Mouse (Mus musculus): ENCODE data around the gene Romo1.
"Not testable (repeated sequence)": the region's sequence is repeated elsewhere in the genome, so short reads cannot be mapped to it uniquely, and the experiment has no call there.

Gene Romo1

DNA sequence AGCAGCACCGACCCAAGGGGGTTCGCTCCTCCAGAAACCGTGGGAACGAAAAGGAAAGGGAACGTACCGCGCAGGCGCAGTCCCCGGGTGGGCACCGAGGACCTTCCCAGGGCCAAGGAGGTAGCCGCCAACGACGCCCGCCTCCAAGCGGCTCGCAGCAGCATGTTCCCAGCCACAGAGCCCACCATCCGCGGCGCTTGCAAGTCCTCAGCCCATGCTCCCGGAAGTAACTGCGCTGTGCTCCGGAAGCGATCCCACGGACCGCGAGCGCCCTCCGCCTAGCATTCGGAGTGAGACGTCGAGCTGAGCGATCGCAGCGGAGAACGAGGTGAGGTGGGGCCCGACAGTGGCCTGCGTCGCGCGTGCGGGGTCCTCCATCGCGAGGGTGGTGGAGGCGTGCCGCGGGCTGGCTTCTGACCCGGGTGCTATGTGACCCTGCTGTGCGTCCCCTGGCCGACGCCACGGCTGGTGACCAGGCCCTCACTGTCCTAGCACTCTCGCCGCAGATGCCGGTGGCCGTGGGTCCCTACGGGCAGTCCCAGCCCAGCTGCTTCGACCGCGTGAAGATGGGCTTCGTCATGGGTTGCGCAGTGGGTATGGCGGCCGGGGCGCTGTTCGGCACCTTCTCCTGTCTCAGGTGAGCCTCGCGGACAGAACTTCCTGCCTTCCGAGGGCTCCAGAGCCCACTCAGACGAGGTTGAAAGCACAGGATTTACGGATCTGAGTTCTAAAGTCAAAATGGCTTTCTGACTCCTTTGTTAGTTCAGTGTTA is at the start of gene Romo1, which contains the start of gene Nfs1:
Gene Romo1, plus strand, starts transcription at position 87 of the 772 bp plus-strand sequence.
Gene Nfs1, minus strand, starts transcription at position 234 of the 772 bp plus-strand sequence.
- DNase-seq, result peak; percentile 78 to 87

DNA sequence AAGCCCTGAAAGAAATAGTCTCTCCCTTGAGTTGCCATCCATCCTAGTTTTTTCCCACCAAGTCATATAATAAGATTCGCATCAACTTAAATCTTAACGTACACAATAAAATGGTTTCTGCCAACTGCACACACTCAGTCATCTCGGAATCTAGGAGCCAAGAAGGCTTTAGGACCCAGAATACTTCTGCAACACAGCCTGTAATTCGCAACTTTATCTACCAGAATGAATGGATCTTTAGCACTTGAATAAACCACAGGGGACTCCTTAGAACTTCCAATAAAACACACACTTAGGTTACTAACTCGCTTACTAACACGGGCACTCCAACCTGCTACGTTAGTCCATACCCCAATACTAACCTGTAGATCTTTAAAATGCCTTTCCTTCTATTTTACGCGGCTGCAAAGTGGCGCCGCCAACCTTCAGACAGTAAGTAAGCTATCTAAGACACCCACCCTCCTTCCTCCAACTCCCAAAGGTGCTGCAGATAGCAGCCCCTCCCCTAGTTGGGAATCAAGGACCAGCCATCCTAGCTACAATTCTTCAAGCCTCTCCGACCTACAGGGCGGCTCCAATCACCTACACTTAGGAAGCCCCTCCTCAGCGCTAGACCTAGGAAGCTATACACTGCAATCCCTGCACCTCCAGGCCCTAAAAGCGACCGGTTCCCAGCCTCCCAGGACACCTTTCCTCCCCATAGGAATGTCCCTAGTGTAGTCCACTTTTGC is 33.0 kb upstream of the Romo1 start:
- peak in 1 of 2 experiments; percentile 10 for DNase-seq

DNA sequence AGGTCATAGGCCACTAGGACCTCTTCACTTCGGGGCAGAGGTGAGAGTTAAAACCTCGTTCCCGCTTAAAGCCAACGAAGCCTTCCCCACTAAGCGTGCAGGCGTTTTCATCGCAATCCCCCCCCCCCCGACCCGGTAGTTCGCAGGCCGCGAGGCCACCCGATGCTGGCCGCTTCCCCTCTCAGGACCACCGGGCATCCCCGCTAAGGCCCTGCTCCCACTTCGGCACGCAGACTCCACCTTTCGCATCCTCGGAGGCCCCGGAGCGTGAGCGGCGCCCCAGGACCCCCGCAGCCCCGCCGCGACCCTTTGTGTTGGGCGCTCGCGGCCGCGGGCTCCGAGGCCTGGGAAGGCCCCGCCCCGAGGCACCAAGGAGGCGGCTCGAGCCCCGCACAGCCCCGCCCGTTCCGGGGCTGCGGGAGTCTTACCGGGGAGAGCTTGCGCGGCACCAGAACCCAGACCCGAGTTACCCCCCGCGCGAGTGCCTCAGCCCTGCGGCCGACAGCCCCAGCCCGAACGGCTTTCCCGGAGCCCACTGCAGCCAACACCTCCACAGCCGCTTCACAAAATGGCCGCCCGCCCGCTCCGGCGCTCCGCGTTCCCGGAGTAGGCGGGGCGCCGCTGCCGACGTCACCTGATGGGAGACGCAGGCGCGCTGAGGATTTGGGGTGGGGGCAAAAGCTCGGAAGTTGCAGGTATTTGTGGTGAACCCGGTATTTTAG is 32.3 kb upstream of the Romo1 start, which contains the start of the genes Cpne1 and Rbm12:
Gene Cpne1, minus strand, starts transcription at position 608 of the 722 bp plus-strand sequence.
Gene Rbm12, minus strand, starts transcription at position 621 of the 722 bp plus-strand sequence.
- DNase-seq, result peak; percentile 85 to 95

DNA sequence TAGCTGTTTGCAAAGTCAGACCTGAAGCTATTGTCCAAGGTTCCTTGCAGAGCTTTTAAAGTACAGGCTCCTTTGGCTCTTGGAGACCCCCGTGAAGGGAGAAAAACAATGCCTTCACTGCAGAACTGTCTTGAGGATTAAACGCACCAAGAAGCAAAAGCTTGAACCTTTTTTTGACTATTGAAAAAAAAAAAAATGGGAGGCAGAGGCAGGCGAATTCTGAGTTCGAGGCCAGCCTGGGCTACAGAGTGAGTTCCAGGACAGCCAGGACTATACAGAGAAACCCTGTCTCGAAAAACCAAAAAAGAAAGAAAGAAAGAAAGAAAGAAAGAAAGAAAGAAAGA is 31.8 kb upstream of the Romo1 start:
- DNase-seq, result not testable (repeated sequence)

DNA sequence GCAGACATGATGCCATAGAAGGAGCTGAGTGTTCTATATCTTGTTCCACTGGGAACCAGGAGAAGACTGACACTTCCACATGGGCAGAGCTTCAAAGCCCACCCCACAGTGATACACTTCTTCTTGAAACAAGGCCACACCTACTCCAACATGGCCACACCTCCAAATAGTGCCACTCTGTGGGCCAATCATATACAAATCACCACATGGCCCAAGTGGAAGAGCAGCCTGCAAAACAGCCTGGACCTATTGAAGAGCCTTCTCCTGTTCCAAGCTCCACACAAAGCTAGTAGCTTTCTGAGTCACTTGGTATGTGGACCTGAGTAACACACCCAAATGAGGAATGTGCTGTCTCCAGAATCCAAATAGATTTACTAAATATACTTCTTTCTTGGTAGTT is 24.3 kb upstream of the Romo1 start:
- DNase-seq, result no peak

DNA sequence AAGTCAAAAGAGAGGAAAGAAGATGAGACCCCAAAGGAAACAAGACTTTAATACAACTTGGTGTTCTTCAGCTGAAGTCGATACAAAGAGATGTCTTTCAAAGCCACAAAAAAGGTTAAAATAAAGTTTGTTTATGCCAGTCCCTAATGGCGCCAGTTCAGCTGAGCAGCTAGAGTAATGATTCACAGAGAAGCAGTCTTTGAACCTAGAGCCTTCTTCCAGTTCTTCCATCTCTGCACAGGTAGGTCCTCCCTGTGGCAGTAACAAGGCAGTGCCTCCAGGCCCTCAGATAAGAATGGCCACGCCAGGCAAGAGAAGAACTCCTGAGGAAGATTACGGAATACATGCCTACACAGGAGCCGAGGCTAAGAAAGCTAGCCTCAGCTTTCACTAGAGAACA is 20.1 kb upstream of the Romo1 start:
- DNase-seq, result no peak

DNA sequence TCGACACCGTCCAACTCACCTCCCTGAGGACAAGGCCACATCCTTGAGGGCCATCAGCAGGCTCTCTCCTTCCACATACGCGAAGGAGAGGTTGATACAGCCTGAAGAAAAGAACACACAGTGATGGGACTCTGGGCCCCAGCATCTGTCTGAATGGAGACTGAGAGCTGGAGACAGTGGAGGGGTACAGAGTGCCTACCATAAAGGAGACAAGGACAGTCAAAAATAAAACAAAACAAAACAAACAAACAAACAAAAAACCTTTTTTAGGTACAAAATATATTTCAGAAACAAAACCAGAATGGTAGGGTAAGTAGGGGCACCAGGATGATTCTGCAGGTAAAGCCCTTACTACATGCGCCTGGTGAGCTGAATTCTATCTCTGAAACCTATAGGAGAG is 16.8 kb upstream of the Romo1 start, which contains the start of gene Gm28036:
Gene Gm28036, minus strand, starts transcription at position 101 of the 400 bp plus-strand sequence.
- DNase-seq, result no peak

DNA sequence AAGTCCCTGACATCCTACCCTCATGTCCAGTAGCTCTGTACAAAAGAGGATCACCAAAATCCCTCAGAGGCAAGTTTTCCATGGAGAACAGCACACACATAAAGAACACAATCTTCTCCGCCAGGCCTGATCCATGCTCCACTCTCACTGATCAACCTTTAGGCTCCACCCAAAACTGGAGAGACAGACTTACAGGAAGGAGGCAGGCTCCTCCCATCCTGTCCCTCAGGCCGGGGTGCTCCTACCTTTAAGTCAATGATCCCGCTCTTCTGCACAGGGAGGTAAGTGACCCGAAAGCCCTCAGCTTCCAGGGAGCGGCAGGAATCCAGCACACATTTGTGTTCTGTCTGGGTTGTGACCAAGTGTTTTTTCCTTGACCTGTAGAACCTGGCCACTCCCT is 9.7 kb upstream of the Romo1 start:
- DNase-seq, result no peak

DNA sequence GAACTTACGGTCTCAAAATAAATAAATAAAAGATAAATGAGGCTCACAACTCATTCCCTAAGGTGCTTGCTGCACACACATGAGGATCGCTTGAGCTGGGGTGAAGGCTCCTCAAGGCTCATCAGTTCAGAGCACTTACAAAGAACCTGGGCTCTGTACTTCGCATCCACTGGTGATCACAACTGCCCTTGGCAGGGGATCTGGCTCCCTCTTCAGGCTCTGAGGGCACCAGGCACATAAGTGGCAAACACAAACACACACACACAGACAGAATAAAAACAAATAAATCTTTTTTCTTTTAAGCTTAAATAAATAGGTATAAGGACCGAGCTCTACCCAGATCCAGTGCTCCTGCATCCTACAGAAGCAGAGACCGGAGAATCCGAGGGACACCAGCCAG is 8.1 kb upstream of the Romo1 start:
- no peak for DNase-seq

DNA sequence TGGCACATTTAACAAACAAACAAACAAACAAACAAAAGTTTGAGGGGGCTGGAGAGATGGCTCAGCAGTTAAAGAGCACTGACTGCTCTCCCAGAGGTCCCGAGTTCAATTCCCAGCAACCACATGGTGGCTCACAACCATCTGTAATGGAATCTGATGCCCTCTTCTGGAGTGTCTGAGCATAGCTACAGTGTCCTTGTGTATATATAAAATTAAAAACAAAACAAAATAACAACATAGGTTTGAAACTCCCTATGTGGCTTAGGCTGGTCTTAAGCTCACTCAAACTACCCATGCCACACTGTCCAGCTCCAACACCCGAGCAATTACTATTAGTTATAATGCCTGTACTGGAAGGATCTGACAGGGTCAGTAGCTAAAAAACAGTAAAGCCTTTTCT is 1.0 kb upstream of the Romo1 start:
- no peak for DNase-seq

DNA sequence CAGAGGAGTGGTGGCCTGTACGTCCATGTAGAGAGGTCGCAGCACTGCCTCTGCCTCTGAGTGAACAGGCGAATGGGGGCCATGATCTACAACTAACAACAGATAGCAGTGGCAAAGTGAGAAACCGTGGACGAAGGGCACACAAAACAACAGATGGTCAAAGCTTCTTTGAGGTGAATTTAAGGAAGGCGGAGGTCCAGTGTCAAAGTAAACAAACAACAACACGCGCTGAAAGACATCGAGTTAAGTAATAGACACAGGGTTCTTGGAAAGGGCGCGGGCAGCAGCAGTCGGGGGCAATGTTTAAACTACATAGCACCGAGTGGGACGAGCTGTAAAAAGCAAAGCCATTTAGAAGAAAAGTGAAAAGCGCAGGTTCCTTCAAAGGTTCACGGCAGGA is 472 bp upstream of the Romo1 start:
- no peak for DNase-seq

DNA sequence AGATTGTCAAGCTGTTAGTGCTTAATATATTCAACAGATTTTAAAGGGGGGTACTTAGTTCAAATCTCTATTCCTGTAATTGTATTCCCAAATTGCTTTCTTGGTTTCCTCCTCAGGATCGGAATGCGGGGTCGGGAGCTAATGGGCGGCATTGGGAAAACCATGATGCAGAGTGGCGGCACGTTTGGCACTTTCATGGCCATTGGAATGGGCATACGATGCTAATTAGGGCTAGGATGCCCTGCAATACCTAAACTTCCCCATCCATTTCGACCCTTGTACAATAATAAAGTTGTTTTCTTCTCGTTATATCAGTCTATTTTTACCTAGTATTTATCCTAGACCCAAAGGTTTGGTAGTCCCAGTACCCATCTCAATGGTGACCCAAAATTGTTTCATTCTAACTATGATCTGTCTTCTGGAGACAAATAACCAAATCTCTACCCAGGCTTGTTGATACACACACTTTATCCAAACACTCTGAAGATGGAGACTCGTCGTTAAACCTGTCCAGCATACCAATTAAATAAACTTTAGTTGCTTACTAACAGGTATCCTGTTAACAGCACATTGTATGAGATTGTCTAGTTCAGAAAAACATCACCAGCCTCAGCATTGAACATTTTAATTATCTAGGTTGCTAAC is 1.8 kb downstream of the Romo1 start:
- no peak for DNase-seq

DNA sequence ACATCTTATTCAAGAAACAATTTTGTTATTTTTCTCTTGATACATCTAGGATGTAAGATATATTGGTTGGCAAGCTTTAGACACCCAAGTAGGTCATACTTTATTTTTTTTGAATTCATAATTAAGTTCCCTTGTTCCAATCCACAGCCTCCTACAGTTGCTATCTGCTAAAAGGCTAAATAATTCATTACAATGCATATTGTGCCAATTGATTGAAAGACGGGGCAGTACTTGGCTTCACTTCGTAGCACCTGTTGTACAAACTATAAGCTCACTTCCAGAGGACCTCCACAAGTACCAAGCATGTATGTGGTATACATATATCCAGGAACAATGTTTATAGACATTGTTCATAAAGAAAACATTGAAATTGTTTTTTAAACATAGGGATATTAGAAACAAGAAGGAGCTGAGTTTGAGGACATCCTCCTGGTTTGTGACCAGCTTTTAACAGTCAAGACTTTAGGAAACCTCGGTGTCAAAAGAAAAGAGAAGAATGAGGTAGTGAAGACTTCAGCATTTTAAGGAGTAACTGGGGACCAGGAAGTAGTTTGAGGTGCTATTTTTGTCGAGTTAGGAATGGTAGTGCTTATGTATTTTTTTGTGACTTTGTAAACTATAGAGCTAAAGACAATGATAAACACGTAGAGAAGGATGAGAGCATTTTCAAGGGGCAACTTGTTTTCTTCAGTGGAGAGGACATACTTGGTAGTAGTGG is 2.6 kb downstream of the Romo1 start:
- DNase-seq, result no peak

DNA sequence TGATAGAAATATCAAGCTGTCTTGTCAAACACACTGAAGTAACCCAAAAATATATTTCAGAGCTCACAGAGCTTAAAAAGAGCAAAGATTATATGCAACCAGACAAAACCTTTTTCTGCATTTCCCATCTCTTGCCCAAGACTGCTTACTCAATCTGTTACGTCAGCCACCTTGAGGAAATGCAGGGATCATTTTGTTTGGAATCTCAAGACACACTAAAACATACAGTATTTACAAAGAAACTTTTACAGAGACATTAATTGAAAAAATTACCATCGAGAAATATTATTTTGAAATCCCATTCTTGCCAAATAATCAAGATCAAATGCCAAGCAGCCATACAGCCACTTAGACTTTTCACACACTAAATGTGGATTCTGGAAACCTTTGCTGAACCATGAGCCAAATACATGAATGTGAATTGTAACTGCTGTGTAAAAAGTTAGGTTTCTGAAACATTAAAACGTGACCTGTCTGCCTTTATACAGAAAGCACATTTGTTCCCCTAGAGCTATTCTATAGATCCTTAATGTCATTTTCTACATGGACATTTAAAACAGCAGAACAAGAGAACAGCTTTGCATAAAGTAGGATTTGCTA is 3.6 kb downstream of the Romo1 start:
- no peak for DNase-seq

DNA sequence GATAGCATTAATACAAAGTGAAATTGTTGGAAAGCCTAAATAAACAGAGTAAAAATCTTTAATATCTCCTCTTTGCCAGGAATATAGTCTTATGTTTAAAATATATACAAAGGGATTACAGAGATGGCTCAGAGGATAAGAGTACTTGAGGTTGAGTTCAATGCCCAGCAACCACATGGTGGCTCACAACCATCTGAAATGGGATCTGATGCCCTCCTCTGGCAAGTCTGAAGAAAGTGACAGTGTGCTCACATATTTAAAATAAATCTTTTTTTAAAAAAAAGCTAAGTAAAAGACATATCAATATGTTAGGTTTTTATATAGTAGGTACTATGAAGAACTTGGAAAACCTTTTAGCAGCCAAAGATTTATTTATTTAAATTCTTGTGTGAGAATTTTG is 7.7 kb downstream of the Romo1 start:
- DNase-seq, result no peak

DNA sequence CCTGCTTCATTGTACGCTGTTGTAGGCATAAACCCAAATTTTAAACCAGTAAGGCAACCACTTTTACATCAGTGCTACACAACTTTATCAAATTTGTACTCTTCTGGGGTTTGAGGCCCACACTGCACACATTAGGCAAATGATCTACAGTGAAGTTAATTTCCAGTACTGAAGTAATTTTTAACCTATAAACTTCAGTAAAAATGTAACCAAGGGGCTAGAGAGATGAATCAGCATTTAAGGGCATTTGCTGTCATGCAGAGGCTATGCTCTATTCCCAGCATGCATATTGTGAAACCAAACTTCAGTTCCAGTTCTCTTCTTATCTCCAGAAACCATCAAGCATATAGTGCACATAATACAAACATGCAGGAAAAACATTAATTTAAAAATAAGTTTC is 21.6 kb downstream of the Romo1 start:
- DNase-seq, result no peak

DNA sequence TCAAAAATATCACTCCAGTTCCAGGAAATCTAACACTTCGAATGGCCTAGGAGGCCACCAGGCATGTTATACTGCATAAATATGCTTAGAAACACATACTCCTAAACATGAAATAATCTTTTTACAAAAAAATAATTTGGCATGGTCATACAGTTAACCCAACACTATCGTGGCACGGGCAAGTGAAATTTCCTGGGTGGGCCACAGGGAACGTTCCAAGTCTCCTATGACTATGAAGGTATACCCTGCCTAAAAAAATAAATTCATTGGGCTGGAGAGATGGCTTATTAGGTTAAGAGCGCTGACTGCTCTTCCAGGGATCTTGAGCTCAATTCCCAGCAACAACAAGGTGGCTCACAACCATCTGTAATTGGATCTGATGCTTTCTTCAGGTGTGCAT is 22.7 kb downstream of the Romo1 start:
- DNase-seq, result no peak

DNA sequence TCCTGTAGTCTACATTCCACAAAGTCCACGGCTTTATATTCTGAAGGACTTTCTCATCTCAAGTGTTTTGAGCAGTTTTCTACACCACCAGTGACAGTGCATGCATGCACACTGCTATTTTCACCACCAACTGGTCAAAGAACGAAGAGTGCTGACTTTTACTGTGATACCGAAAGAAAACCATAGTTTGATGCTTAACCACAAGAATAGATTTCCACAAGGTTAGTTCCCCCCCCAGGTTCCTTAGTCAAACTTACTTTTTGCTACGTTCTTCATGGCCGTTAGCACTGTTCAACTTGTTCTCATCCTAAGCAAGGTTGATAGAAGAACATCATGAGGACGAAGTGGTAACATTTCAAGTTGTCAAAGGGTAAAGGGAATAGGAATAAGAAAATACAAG is 33.2 kb downstream of the Romo1 start:
- DNase-seq, result no peak

DNA sequence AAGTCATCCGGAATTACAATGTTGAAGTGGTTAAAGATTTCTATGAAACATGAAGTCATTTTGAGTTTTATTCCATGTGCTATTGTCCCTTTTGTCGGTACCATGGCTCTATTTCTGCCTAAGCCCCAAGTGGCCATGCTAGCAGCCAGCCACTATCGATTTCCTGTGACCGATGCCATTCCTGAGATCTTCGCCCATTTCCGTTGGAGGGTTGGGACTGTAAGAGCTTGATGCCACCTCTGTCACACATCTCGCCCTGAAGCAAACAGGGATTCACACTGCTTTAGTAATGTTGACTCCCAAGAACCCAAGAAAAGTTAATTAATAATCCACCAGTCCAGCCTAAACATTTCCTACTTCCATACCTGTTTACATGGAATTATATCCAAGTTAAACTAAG is 33.8 kb downstream of the Romo1 start:
- no peak for DNase-seq

DNA sequence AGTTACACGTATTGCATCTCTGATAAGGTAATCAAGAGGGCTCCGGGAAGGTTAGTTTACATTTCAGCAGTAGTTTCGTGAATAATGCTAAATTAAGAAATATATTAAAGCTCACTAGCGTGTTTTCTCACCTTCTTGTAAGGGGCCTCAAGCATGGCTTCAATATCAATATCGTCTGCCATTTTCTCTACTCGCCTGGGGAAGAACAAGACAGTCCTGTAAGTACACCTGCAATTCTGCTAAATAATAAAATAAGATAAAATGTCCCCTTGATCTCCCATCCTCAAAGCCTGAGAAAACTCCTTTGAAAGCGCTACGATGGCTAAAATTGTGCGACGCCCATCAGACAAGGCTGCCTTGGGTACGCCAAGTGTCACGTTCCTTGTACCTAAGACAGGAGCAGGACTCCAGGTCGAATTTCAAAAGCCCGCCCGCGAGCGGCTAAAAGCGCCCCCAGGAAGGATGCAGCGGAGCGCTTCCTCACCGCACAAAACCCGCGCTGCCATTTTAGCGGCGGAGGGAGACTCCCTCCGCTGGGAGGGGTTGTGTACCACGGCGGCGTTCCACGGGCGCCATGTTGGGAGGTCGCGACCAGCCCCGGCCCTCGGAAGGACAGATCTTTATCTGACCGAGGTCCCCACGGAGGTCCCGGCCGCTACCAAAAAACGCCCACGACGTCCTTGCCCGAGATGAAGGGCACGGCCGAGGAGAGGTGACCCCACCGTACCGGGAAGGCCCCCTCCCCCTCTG is 35.4 kb downstream of the Romo1 start:
- DNase-seq, result peak; percentile 73 to 77

DNA sequence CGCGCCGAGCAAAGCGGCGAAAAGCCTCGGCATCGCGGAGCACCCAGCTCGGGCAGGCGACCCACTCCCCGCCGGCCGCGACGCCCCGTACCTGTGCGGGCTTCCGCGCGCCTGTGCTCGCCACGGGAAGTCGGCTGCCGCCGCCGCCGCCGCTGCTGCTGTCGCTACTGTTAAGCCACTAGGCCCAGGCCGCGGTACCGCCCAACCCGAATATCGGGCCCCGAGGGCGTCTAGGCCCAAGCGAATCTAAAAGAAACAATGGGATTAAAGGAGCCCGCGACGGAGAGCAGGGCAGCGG is 35.9 kb downstream of the Romo1 start:
- DNase-seq, result no peak
